Mouse (Mus musculus): Measurements from ENCODE around the gene Ddit4. TPM values are rescaled to one million over a fixed set of nuclear protein-coding genes. Genes with fewer than 3 reads are reported as not detected.
A peak's percentile ranks its signal among the peaks of the same experiment; 100 is the strongest.

Ddit4 gene
- polyA plus RNA-seq, 1 experiment from 2014 or later, result 90.7 TPM

DNA sequence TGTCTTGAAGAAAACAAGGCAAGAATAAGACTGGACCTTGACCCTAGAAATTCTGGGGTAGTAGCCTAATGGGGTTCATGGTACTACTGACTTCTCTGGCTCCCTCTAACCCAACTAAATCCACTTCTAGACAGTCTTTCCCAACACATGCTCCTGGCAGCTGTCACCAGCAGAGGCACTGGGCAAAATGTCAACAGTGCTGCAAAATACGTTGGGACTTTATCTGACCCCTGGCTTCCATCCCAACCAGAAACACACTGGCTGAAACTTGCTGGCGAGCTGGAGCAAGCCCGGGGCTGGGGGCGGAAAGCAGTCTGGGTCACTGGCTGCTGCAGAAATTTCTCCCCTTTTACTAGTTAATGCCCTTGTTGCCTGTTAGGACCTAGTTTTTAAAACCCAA lies 35.5 kb downstream of the Ddit4 start:
- peaks cover 59% of the 10 kb centered on the region for H3K4me1 ChIP-seq (replicated peaks)
- peak overlapping the region; percentile 26 for H3K4me3 ChIP-seq (replicated peaks)
- H3K9me3 ChIP-seq, result no peaks in the 10 kb centered on the region
- H3K4me2 ChIP-seq, result peak overlapping the region; percentile 61
- H3K9ac ChIP-seq (replicated peaks), result peak overlapping the region; percentile 28
- ATAC-seq (ENCODE audit: insufficient number of reproducible peaks, insufficient read depth, low FRiP score, low TSS enrichment, low read depth), result no peak
- H3K27ac ChIP-seq, result peak overlapping the region; percentile 92
- H3K27me3 ChIP-seq, result no peaks in the 10 kb centered on the region
- no peaks in the 10 kb centered on the region for H3K36me3 ChIP-seq
- 0% methylated on average over 4 of the region's 4 CpGs for WGBS

DNA sequence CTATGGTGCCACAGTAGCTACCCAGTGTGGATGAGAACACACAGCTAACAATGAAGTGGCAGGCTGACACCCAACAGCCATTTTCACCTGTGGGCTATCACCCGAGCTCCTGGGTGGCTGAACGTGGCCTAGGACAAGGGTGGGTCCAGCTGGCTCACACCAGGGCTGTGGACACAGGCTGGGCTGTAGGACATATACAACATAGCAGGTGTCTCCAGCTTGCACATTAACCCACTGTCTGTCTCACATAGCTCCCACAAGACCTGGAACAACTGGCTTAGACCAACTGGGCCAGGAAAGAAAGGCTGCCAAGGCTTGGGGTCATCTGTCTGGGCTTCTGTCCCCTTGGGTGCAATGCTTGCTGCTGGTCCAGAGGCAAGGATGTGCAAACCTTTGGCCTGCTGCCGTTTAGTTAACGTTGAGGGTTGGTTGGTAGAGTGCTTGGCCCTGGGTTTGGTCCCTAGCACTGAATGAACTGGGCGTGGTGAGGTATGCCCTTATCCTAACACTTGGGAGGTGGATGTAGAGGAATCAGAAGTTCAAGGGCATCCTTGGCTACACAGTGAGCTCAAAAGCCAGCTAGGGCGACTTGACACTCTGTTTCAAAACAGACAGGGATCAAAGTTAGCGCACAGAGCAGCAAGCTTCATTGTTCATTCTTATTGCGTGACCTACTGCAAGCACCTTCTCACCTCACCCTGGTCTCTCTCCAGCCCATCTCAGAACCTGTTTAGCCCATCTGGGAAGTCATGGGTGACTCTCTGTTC lies 36.3 kb downstream of the Ddit4 start:
- 86% methylated on average over 8 of the region's 8 CpGs for WGBS
- peak overlapping the region; percentile 92 for H3K27ac ChIP-seq
- peak overlapping the region; percentile 61; the same call in 1 of the 2 replicates for H3K4me2 ChIP-seq
- no peak overlapping the region for H3K9ac ChIP-seq (replicated peaks)
- H3K9me3 ChIP-seq, result no peaks in the 10 kb centered on the region
- no peak overlapping the region for H3K4me3 ChIP-seq (replicated peaks)
- no peak for ATAC-seq (ENCODE audit: insufficient number of reproducible peaks, insufficient read depth, low FRiP score, low TSS enrichment, low read depth)
- no peaks in the 10 kb centered on the region for H3K27me3 ChIP-seq
- H3K4me1 ChIP-seq (replicated peaks), result peaks cover 60% of the 10 kb centered on the region
- H3K36me3 ChIP-seq, result no peaks in the 10 kb centered on the region

DNA sequence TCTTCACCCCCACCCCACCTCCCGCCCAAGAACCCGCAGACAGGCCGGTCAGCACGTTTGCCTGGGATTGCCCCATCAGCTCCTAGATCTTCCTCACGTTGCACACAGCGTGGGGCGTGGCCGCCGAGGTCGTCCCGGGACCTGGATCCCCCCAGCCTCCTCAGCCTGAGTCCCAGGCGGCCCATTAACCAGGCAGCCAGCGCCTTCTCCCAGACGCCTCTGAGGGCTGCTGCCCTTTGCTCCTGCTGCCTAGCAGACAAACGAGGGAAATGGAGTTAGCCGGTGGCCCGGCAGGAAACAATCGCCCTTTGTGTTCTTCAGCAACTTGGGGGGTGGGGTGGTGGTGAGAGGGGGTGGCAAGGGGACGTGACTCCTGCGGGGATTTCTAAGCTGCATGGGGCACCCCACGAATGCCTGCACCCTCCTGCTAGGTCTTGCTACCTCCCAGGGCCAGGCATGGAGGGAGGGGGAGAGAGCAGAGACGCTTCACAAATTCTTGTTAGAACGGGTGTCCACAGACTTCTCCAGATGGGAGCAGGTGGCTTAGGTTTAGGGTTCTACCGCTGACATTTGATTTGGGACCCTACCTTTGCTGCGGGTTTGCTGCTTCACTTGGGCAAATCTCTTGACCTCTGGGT lies 40.0 kb downstream of the Ddit4 start:
- H3K4me1 ChIP-seq (replicated peaks), result peaks cover 70% of the 10 kb centered on the region
- WGBS, result 3% methylated on average over 25 of the region's 25 CpGs
- H3K27ac ChIP-seq, result peak overlapping the region; percentile 88
- H3K27me3 ChIP-seq, result no peaks in the 10 kb centered on the region; the same call in 1 of the 2 replicates
- H3K9ac ChIP-seq (replicated peaks), result peak overlapping the region; percentile 37
- no peaks in the 10 kb centered on the region for H3K36me3 ChIP-seq
- no peaks in the 10 kb centered on the region for H3K9me3 ChIP-seq
- peak overlapping the region; percentile 54 for H3K4me2 ChIP-seq
- no peak; the same call in 1 of the 2 replicates for ATAC-seq (ENCODE audit: insufficient number of reproducible peaks, insufficient read depth, low FRiP score, low TSS enrichment, low read depth)
- H3K4me3 ChIP-seq (replicated peaks), result peak overlapping the region; percentile 19; the same call in 1 of the 2 replicates

DNA sequence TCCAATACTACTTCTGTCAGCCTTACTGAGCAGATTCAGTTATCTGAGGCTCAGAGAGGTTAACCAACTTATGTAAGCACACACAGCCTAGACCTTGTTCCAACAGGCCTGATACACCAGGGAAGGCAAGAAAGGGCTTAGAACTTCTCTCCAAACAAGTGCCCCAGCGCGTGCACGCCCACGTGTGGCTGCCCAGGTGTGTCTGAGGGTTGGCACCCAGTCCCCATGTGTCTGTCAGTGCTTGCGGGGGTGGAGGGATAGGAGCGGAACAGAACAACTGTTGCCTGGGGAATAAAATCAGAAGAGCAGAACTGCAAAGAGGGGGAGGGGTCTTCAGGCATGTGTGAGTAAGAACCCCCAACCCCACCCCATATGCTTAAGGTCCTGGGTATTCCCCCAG lies 40.5 kb downstream of the Ddit4 start:
- ATAC-seq (ENCODE audit: insufficient number of reproducible peaks, insufficient read depth, low FRiP score, low TSS enrichment, low read depth), result no peak
- 18% methylated on average over 6 of the region's 6 CpGs for WGBS
- Histone ChIP-seq H3K36me3 (no peaks in the 10 kb centered on the region), H3K27me3 (no peaks in the 10 kb centered on the region; the same call in 1 of the 2 replicates), H3K9ac (replicated peaks) (peak overlapping the region; percentile 37), H3K4me2 (peak overlapping the region; percentile 54), H3K9me3 (no peaks in the 10 kb centered on the region), H3K27ac (peak overlapping the region; percentile 88), H3K4me1 (replicated peaks) (peaks cover 64% of the 10 kb centered on the region), H3K4me3 (replicated peaks) (no peak overlapping the region)

DNA sequence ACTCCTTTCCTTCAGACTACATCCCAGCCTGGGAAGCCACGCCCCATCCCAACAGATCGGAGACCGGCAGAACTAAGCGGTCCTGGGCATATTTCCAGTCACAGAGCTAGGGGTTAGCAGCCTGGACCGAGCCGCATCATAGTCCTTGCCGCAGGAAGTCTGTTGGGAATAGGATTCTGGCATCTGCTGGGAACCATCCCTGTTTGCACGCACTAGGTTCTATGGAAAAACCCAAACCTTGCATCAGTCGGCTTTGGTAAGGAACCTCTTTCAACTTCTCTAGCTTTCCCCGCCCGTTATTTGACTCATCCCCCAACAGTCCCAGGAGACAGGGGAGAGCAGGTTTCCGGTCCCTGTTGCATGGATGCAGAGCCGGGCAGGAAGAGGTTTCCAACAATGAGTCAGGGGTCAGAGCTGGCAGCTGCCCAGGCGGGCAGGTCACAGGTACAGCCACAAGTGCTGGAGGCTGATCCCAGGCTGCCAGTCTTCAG lies 42.2 kb downstream of the Ddit4 start:
- Histone ChIP-seq H3K9me3 (no peaks in the 10 kb centered on the region), H3K27me3 (no peaks in the 10 kb centered on the region; the same call in 1 of the 2 replicates), H3K4me1 (replicated peaks) (peaks cover 56% of the 10 kb centered on the region), H3K4me3 (replicated peaks) (0 out of 2 replicates have a peak overlapping the region, but pooled peaks have one; percentile 1), H3K36me3 (no peaks in the 10 kb centered on the region), H3K9ac (replicated peaks) (no peak overlapping the region), H3K27ac (peak overlapping the region; percentile 53), H3K4me2 (peak overlapping the region; percentile 38)
- WGBS, result 8% methylated on average over 14 of the region's 14 CpGs
- no peak for ATAC-seq (ENCODE audit: insufficient number of reproducible peaks, insufficient read depth, low FRiP score, low TSS enrichment, low read depth)

DNA sequence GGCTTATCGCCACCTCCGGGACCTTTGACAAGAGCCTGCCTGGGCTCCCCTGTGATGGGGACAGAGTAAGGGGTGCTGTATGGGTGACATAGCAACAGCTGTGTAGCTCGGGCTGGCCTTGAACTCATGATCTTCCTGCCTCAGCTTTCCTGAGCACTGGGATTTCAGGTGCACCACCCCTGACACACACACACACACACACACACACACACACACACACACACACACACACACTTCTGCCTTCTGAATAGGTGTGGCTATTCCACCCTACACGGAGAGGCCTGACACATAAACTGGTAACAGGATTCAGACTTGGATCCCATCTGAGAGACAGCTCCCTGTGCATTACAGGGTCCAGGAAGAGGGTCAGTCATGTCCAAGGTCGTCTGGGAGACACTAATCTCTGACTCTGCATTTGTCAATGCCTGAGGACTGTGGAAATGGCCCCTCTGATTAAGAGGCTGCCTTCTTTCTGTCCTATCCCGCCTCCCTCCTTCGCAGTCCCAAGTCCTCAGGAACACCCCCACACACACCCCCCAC lies 42.8 kb downstream of the Ddit4 start:
- Histone ChIP-seq H3K9me3 (no peaks in the 10 kb centered on the region), H3K27ac (peak overlapping the region; percentile 81), H3K9ac (replicated peaks) (no peak overlapping the region), H3K4me1 (replicated peaks) (peaks cover 57% of the 10 kb centered on the region), H3K27me3 (no peaks in the 10 kb centered on the region; the same call in 1 of the 2 replicates), H3K4me3 (replicated peaks) (no peak overlapping the region), H3K4me2 (peak overlapping the region; percentile 38; the same call in 1 of the 2 replicates), H3K36me3 (no peaks in the 10 kb centered on the region)
- WGBS, result 56% methylated on average over 7 of the region's 7 CpGs
- no peak for ATAC-seq (ENCODE audit: insufficient number of reproducible peaks, insufficient read depth, low FRiP score, low TSS enrichment, low read depth)

DNA sequence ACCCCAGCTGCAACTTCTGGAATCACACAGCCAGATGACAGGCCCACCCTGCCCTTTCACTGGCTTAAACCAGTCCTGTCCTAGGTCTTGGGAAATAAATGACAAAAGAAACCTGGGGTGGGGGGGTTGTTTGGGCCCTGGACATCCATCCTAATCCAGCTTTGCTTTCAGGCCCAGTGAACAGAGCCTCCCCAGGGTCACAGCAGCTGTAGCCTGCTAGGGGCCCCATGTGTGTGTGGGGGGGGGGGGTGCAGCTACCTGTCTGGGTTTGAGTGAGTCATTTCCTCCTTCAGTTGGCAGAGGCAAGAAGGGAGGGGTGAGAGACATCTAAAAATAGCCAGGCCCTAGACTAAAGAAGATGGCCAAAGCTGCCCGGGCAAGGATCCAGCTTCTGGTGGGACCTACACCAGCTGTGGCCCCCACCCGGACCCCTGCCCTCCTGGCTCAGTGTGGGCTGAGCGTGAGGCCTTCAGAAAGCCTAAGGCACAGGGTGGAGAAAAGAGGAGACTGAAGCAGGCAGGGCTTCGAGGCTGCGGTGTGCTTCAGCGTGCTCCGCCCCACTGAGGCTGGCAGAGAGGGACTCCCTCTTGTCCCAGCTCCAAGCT lies 43.8 kb downstream of the Ddit4 start:
- peak overlapping the region; percentile 81 for H3K27ac ChIP-seq
- H3K4me1 ChIP-seq (replicated peaks), result peaks cover 66% of the 10 kb centered on the region
- H3K27me3 ChIP-seq, result no peaks in the 10 kb centered on the region; the same call in 1 of the 2 replicates
- no peak overlapping the region for H3K4me3 ChIP-seq (replicated peaks)
- H3K4me2 ChIP-seq, result 0 out of 2 replicates have a peak overlapping the region, but pooled peaks have one; percentile 6
- 51% methylated on average over 7 of the region's 7 CpGs for WGBS
- H3K9ac ChIP-seq (replicated peaks), result peak overlapping the region; percentile 28; the same call in 1 of the 2 replicates
- no peak for ATAC-seq (ENCODE audit: insufficient number of reproducible peaks, insufficient read depth, low FRiP score, low TSS enrichment, low read depth)
- H3K36me3 ChIP-seq, result no peaks in the 10 kb centered on the region
- H3K9me3 ChIP-seq, result no peaks in the 10 kb centered on the region

DNA sequence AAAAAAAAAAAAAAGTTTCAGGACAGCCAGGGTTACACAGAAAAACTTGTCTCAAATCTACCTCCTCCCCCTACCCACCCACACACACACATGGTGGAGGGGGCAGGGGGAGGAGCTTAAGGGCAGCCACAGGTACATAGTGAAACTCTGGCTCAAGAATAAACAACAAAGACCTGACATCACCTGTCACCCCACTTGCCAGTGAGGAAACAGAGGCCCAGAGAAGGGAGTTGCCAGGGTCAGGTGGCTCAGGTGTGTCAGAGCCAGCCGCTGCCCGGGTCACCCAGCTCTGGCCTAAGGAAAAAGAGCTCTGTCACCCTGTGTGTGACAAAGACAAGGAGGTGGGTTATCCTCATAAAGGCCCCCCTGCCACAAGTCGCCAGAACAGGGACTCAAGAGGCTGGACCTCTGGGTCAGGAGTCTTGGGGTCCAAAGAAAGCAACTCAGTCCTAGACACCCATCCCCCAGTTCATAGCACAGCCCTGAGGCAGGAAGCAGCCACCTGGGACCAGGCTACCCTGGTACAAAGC lies 44.5 kb downstream of the Ddit4 start:
- H3K27me3 ChIP-seq, result no peaks in the 10 kb centered on the region; the same call in 1 of the 2 replicates
- H3K9ac ChIP-seq (replicated peaks), result no peak overlapping the region
- no peak overlapping the region for H3K4me2 ChIP-seq
- 75% methylated on average over 3 of the region's 3 CpGs for WGBS
- no peak for ATAC-seq (ENCODE audit: insufficient number of reproducible peaks, insufficient read depth, low FRiP score, low TSS enrichment, low read depth)
- no peak overlapping the region for H3K4me3 ChIP-seq (replicated peaks)
- H3K9me3 ChIP-seq, result no peaks in the 10 kb centered on the region
- H3K36me3 ChIP-seq, result no peaks in the 10 kb centered on the region
- H3K4me1 ChIP-seq (replicated peaks), result peaks cover 66% of the 10 kb centered on the region
- H3K27ac ChIP-seq, result peak overlapping the region; percentile 81

DNA sequence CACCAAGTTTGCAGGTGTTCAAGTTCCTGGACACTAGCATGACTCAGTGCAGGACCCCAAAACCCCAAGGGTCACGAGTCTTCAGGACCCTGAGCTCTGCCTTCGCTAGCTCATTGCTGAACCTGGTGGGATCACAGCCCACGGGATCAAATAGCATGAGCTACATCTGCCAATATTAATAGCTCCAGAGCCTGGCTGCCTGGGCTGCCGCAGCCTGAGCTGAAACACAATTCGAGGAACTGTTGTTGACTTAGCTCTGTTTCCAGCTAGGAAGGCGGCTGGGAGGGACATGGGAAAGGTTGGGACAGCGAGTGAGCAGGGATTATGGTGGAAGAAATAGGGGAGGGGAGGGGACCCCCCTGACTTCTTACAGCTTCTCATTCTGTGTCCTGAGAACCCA lies 48.5 kb downstream of the Ddit4 start:
- no peak for ATAC-seq (ENCODE audit: insufficient number of reproducible peaks, insufficient read depth, low FRiP score, low TSS enrichment, low read depth)
- no peak overlapping the region for H3K4me2 ChIP-seq
- peaks cover 5% of the 10 kb centered on the region; the same call in 1 of the 2 replicates for H3K36me3 ChIP-seq
- H3K27ac ChIP-seq, result peak overlapping the region; percentile 84
- H3K27me3 ChIP-seq, result no peaks in the 10 kb centered on the region
- WGBS, result 36% methylated on average over 7 of the region's 7 CpGs
- no peaks in the 10 kb centered on the region for H3K9me3 ChIP-seq
- peaks cover 69% of the 10 kb centered on the region for H3K4me1 ChIP-seq (replicated peaks)
- H3K4me3 ChIP-seq (replicated peaks), result no peak overlapping the region
- no peak overlapping the region for H3K9ac ChIP-seq (replicated peaks)

DNA sequence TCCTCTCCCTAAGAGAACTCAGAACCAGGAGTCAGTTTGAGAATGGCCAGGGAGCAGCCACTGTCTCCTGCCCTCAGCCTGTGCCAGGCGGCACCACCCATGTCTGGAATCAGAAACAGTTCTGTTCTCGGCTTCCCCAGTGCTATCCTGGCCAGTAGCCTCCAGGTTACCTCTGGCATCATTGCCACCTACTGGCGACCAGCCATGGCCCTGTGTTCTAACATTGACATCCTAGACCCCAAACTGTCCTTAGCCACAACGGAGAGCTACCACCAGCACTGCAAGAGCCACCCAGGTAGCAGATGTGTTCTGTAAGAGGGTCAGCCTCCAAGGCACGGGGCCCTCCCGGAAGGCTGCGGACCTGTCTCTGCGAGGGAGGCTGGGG lies 49.0 kb downstream of the Ddit4 start:
- no peaks in the 10 kb centered on the region for H3K9me3 ChIP-seq
- no peaks in the 10 kb centered on the region for H3K27me3 ChIP-seq
- no peak overlapping the region for H3K4me3 ChIP-seq (replicated peaks)
- H3K9ac ChIP-seq (replicated peaks), result 0 out of 2 replicates have a peak overlapping the region, but pooled peaks have one; percentile 18
- H3K27ac ChIP-seq, result peak overlapping the region; percentile 84
- peaks cover 68% of the 10 kb centered on the region for H3K4me1 ChIP-seq (replicated peaks)
- no peak for ATAC-seq (ENCODE audit: insufficient number of reproducible peaks, insufficient read depth, low FRiP score, low TSS enrichment, low read depth)
- H3K36me3 ChIP-seq, result peaks cover 8% of the 10 kb centered on the region
- 42% methylated on average over 8 of the region's 8 CpGs for WGBS
- H3K4me2 ChIP-seq, result no peak overlapping the region

Data from limb, embryonic 12.5 days (tissue).